Mouse (Mus musculus): Measurements from ENCODE around the gene Sars2.

- no peak for TF ChIP-seq CTCF (IDR thresholded peaks at IDR 0.05; ENCODE audit: borderline replicate concordance, insufficient read depth, low read length)
- TF ChIP-seq POLR2A (IDR thresholded peaks at IDR 0.05; ENCODE audit: low read depth, low read length): no peak
These were observed 54.0 kb downstream of the Sars2 start for GRCm38 (mm10) chr7:28795832-28796231.
